In the genomic region with DNA sequence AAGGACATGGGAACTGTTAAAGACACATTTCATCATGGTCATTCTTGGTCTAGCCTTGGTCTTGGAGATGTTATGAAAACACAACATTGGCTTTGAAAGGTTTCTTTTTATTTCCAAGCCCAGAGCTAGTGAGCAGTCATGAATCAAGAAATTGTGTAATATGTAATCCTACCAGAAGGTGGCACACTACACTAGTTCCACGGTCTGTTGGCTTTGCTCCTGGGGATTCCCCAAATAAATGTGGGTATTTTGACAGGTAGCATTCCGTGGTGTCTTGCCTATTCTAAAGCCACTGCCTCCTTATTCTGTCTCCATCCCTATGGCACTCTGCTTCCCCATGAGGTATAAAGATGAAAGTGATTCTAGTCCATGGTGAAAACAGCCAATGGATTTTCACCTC, we compare ENCODE assay signal across 9 mouse cellular contexts.
A peak's percentile ranks its signal among the peaks of the same experiment; 100 is the strongest.
DNase-seq lines count a peak whose midpoint lies in the region; ATAC-seq lines count a peak whose summit lies in the region.
"Had no signal": no experiment of that assay in that cellular context is flagged by ENCODE, and none has a peak within 500 bp of the region (broad histone marks: within the 10 kb centered on the region; RNA-seq: fewer than 3 reads in every experiment).

No protein-coding gene starts in this region.

- H3K9ac ChIP-seq in midbrain, embryonic 15.5 days: no peak overlapping the region
- H3K9ac ChIP-seq in hindbrain, embryonic 13.5 days: no peak overlapping the region
- no peak overlapping the region for H3K9ac ChIP-seq in neural tube, embryonic 12.5 days
- H3K9ac ChIP-seq: limb, embryonic 12.5 days had no signal

- ATAC-seq in midbrain, embryonic 15.5 days (replicated peaks): no peak
- ATAC-seq in hindbrain, embryonic 13.5 days (ENCODE audit: low FRiP score): peak; percentile 28; the same call in 1 of the 2 replicates
- peak; percentile 21; the same call in 1 of the 2 replicates for ATAC-seq in neural tube, embryonic 12.5 days (ENCODE audit: low FRiP score, low read depth)

- H3K27me3 ChIP-seq in midbrain, embryonic 10.5 days (ENCODE audit: low read depth, poor library complexity, severe bottlenecking): no peaks in the 10 kb centered on the region
- H3K27me3 ChIP-seq in midbrain, embryonic 15.5 days (replicated peaks): no peaks in the 10 kb centered on the region
- H3K27me3 ChIP-seq in hindbrain, embryonic 13.5 days: no peaks in the 10 kb centered on the region
- H3K27me3 ChIP-seq in neural tube, embryonic 12.5 days (replicated peaks): no peaks in the 10 kb centered on the region
- H3K27me3 ChIP-seq: limb, embryonic 12.5 days had no signal

- H3K27ac ChIP-seq in midbrain, embryonic 10.5 days (replicated peaks): no peak overlapping the region
- no peak overlapping the region for H3K27ac ChIP-seq in midbrain, embryonic 15.5 days
- H3K27ac ChIP-seq in hindbrain, embryonic 13.5 days: no peak overlapping the region
- no peak overlapping the region for H3K27ac ChIP-seq in neural tube, embryonic 12.5 days
- H3K27ac ChIP-seq: limb, embryonic 12.5 days had no signal

- DNase-seq in frontal cortex, adult 2 months (ENCODE audit: extremely low spot score in 1 of 2, low spot score in 1 of 2): peak; percentile 27 to 86
- no peak for DNase-seq in frontal cortex, postnatal 10 days (ENCODE audit: low spot score in 2 of 2)
- DNase-seq in midbrain, embryonic 10.5 days (ENCODE audit: low spot score): peak; percentile 20
- no peak for DNase-seq in spleen, postnatal 36 days (ENCODE audit: low spot score in 2 of 2)
- no peak for DNase-seq in adrenal gland, postnatal 14 days

- no peak overlapping the region for H3K4me2 ChIP-seq in midbrain, embryonic 15.5 days
- H3K4me2 ChIP-seq in hindbrain, embryonic 13.5 days: no peak overlapping the region
- H3K4me2 ChIP-seq in neural tube, embryonic 12.5 days (replicated peaks): no peak overlapping the region
- H3K4me2 ChIP-seq: limb, embryonic 12.5 days had no signal

- H3K9me3 ChIP-seq in midbrain, embryonic 10.5 days (replicated peaks): no peaks in the 10 kb centered on the region
- H3K9me3 ChIP-seq in midbrain, embryonic 15.5 days: no peaks in the 10 kb centered on the region
- H3K9me3 ChIP-seq in hindbrain, embryonic 13.5 days: no peaks in the 10 kb centered on the region
- no peaks in the 10 kb centered on the region for H3K9me3 ChIP-seq in neural tube, embryonic 12.5 days
- H3K9me3 ChIP-seq: limb, embryonic 12.5 days had no signal

- H3K4me3 ChIP-seq in midbrain, embryonic 10.5 days: no peak overlapping the region
- H3K4me3 ChIP-seq in midbrain, embryonic 15.5 days: no peak overlapping the region
- no peak overlapping the region for H3K4me3 ChIP-seq in hindbrain, embryonic 13.5 days
- no peak overlapping the region for H3K4me3 ChIP-seq in neural tube, embryonic 12.5 days
- H3K4me3 ChIP-seq: limb, embryonic 12.5 days had no signal

- 1% methylated on average over 2 of the region's 2 CpGs for WGBS in midbrain, embryonic 10.5 days
- WGBS in midbrain, embryonic 15.5 days: 4% methylated on average over 2 of the region's 2 CpGs
- WGBS in hindbrain, embryonic 13.5 days: 0% methylated on average over 2 of the region's 2 CpGs
- 1% methylated on average over 2 of the region's 2 CpGs for WGBS in neural tube, embryonic 12.5 days

- H3K4me1 ChIP-seq in midbrain, embryonic 10.5 days: no peaks in the 10 kb centered on the region
- H3K4me1 ChIP-seq in midbrain, embryonic 15.5 days: peaks cover 2% of the 10 kb centered on the region; the same call in 1 of the 2 replicates
- 0 out of 2 replicates have a peak, but pooled peaks cover 2% of the 10 kb centered on the region for H3K4me1 ChIP-seq in hindbrain, embryonic 13.5 days (replicated peaks)
- no peaks in the 10 kb centered on the region for H3K4me1 ChIP-seq in neural tube, embryonic 12.5 days
- H3K4me1 ChIP-seq: limb, embryonic 12.5 days had no signal

- H3K36me3 ChIP-seq in midbrain, embryonic 10.5 days: no peaks in the 10 kb centered on the region
- no peaks in the 10 kb centered on the region for H3K36me3 ChIP-seq in midbrain, embryonic 15.5 days (replicated peaks)
- no peaks in the 10 kb centered on the region for H3K36me3 ChIP-seq in hindbrain, embryonic 13.5 days
- H3K36me3 ChIP-seq in neural tube, embryonic 12.5 days: no peaks in the 10 kb centered on the region
- H3K36me3 ChIP-seq: limb, embryonic 12.5 days had no signal

Comparison
In these comparisons a context has a peak if more than half of its experiments do, and no peak if none do; other contexts are left out.
1. DNase-seq: peak in frontal cortex, adult 2 months (2 of 2) and midbrain, embryonic 10.5 days (single experiment); none in frontal cortex, postnatal 10 days (0 of 2), spleen, postnatal 36 days (0 of 2) and adrenal gland, postnatal 14 days (single experiment).